Mouse (Mus musculus) heart, adult 2 months (tissue): ENCODE results near the gene Tdg. TPM values are rescaled to one million over a fixed set of nuclear protein-coding genes. Genes with fewer than 3 reads are reported as not detected.

ENCODE experiments used
- DNase-seq, 2 experiments: peaks; one replicate each; pipeline ENCODE4 v3.0.0; 2021
- H3K27ac ChIP-seq: fragments of 200-600 bp; 2 replicates; pipeline ENCODE4 v1.8.1; 2022
- H3K27me3 ChIP-seq: fragments of 200-500 bp; 2 replicates; pipeline ENCODE4 v1.6.1; 2012; ENCODE audit warnings: mild to moderate bottlenecking, low read length, inconsistent platforms, mixed read lengths; ENCODE audit not compliant: control insufficient read depth, insufficient read depth
- H3K36me3 ChIP-seq: fragments of 200-500 bp; 2 replicates; pipeline ENCODE4 v1.6.1; 2012; ENCODE audit warnings: low read length, inconsistent platforms; ENCODE audit not compliant: control insufficient read depth, insufficient read depth
- H3K4me1 ChIP-seq: fragments of 200-500 bp; 2 replicates; pipeline ENCODE4 v1.6.1; 2011; ENCODE audit warnings: low read length; ENCODE audit not compliant: control insufficient read depth, insufficient read depth
- H3K4me3 ChIP-seq: fragments of 200-600 bp; 2 replicates; pipeline ENCODE4 v1.8.1; 2022
- H3K79me2 ChIP-seq: fragments of 200-500 bp; replicated peaks from 2 replicates; pipeline ENCODE4 v1.6.1; 2012; ENCODE audit warnings: mild to moderate bottlenecking, inconsistent platforms, low read length, moderate library complexity, mixed read lengths; ENCODE audit not compliant: control insufficient read depth, insufficient read depth
- H3K9ac ChIP-seq: fragments of 200-500 bp; 2 replicates; pipeline ENCODE4 v1.6.1; 2012; ENCODE audit warnings: low read depth, mild to moderate bottlenecking, control low read depth, inconsistent platforms, low read length, mixed read lengths
- CTCF ChIP-seq: fragments of 200-600 bp; IDR thresholded peaks from 2 replicates; pipeline ENCODE4 v1.8.1; 2022; ENCODE audit warnings: antibody characterized with exemption, mild to moderate bottlenecking, moderate library complexity
- EP300 ChIP-seq: fragments of 200-500 bp; IDR thresholded peaks from 2 replicates; pipeline ENCODE4 v1.6.1; 2011; ENCODE audit warnings: low read depth, low read length, control low read depth; ENCODE audit not compliant: insufficient read depth
- POLR2A ChIP-seq: fragments of 200-500 bp; IDR thresholded peaks from 2 replicates; pipeline ENCODE4 v1.6.1; 2011; ENCODE audit warnings: mild to moderate bottlenecking, low read depth, low read length, control low read depth; ENCODE audit not compliant: insufficient read depth
- WGBS: fragments of 180-500 bp; shearing (Covaris S2); methylation state at CpG from one replicate; pipeline ENCODE4 v1.1.7; 2018; 5-methylcytosine and 5-hydroxymethylcytosine counted together
- intact Hi-C: fragments of 180-260 bp; cut with DNase I; formaldehyde crosslinking; loops from one replicate; pipeline ENCODE4 v1.15.1; 2025
- polyA plus RNA-seq: library from polyadenylated mRNA; depleted of rRNA; stranded (reverse); fragments of >200 nt; gene quantifications from 2 replicates; pipeline ENCODE4 v1.2.3, GENCODE M21; 2012
- total RNA-seq, 2 experiments: library from RNA; stranded (reverse); gene quantifications; 2 replicates each; pipeline ENCODE4 v1.2.3; 2021

The Tdg gene
- total and polyA plus RNA-seq, 3 experiments: 9.8 to 11.1 (median 10.5) TPM

GRCm38 (mm10) chr10:82654581-82654980 lies 25.0 kb downstream of the Tdg start:
- H3K36me3 ChIP-seq: peaks cover 2% of the 10 kb centered on the region; the same call in 1 of the 2 replicates
- TF ChIP-seq CTCF: no peak
- no peak for TF ChIP-seq POLR2A
- no peaks in the 10 kb centered on the region for H3K27me3 ChIP-seq
- H3K4me1 ChIP-seq: no peaks in the 10 kb centered on the region
- H3K79me2 ChIP-seq: no peaks in the 10 kb centered on the region
- H3K27ac ChIP-seq: no peak overlapping the region
- DNase-seq: no peak
- H3K4me3 ChIP-seq: no peak overlapping the region
- H3K9ac ChIP-seq: no peak overlapping the region
- intact Hi-C loops: no loop called here
- WGBS: 60% methylated on average over 3 of the region's 3 CpGs

DNA sequence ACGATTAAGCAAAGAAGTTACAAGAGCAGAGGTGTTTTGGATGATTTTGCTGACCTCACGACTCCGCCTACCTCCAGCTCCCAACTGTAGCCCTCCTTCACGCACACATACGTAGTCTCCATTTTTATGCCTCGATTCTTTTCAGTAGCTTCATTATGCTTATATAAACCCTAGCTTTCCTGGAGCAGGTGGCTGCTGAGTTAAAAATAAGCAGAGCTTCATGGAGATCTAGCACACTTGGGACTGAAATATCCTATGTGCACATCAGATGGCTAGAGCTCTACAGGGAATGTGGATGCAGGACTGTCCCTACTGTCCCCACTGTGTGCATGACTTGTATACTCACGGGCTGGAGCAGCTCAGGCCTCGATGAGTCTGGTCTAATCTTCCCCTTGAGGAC lies 32.2 kb downstream of the Tdg start:
- no peaks in the 10 kb centered on the region for H3K27me3 ChIP-seq
- DNase-seq: no peak
- H3K79me2 ChIP-seq: no peaks in the 10 kb centered on the region
- H3K4me1 ChIP-seq: peaks cover 1% of the 10 kb centered on the region
- no peak overlapping the region for H3K4me3 ChIP-seq
- intact Hi-C loops: no loop called here
- 81% methylated on average over 8 of the region's 8 CpGs for WGBS
- H3K36me3 ChIP-seq: no peaks in the 10 kb centered on the region
- no peak for TF ChIP-seq CTCF
- TF ChIP-seq POLR2A: no peak
- TF ChIP-seq EP300: no peak
- no peak overlapping the region for H3K27ac ChIP-seq
- no peak overlapping the region for H3K9ac ChIP-seq

DNA sequence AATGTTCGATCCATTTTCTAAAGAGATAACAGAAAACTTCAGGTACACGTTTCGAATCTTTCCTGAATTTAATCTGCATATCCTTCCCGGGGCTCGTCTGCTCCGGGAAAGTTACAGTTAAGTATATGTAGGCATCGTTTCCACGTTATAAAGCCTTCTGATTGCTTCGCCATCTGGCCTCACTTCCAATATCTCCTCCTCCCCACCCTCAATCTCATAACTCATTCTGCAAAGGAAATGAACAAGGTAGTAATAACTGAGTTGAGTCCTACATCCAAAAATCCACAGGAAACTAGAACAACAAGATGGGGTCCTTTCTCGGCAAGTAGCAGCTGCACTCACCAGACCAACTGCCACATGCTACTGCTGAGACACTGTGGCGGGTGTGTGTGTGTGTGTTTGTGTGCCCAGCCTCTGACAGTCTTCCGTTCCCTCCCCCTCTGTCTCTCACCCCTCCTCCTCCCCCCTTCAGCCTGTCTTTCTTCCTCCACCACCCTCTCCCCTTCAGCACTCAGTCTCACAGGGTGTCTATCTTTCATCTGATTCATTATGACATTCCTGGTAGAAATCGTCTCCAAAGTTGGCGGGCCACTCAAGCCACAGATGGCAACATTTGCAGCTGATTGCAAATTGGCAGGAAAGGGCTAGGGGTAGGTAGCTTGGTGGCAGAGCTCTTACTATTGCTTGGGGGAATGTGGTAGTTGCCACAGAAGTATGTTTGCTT lies 32.8 kb downstream of the Tdg start:
- TF ChIP-seq CTCF: no peak
- no peak for TF ChIP-seq EP300
- no peak for TF ChIP-seq POLR2A
- Histone ChIP-seq H3K4me3 (no peak overlapping the region), H3K9ac (no peak overlapping the region), H3K27ac (no peak overlapping the region), H3K4me1 (peaks cover 1% of the 10 kb centered on the region), H3K27me3 (no peaks in the 10 kb centered on the region), H3K36me3 (no peaks in the 10 kb centered on the region), H3K79me2 (no peaks in the 10 kb centered on the region)
- 58% methylated on average over 14 of the region's 14 CpGs for WGBS
- DNase-seq: no peak
- intact Hi-C loops: no loop called here

DNA sequence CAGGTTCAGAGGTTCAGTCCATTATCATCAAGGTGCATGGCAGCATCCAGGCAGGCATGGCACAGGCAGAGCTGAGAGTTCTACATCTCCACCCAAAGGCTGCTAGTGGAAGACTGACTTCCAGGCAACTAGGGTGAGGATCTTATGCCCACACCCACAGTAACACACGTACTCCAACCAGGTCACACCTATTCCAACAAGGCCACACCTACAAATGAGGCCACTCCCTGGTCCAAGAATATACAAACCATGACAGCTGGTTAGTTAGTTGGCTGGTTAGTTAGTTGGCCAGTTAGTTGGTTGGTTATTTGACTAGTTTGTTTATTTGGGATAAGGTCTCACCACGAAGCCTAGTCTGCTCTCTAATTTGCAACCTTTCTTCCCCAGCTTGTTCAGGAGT lies 33.7 kb downstream of the Tdg start:
- Histone ChIP-seq H3K27ac (no peak overlapping the region), H3K4me3 (no peak overlapping the region), H3K4me1 (peaks cover 1% of the 10 kb centered on the region), H3K27me3 (no peaks in the 10 kb centered on the region), H3K79me2 (no peaks in the 10 kb centered on the region), H3K9ac (no peak overlapping the region), H3K36me3 (no peaks in the 10 kb centered on the region)
- intact Hi-C loops: no loop called here
- DNase-seq: no peak
- TF ChIP-seq POLR2A (no peak), EP300 (no peak), CTCF (no peak)
- 95% methylated on average over 2 of the region's 2 CpGs for WGBS

DNA sequence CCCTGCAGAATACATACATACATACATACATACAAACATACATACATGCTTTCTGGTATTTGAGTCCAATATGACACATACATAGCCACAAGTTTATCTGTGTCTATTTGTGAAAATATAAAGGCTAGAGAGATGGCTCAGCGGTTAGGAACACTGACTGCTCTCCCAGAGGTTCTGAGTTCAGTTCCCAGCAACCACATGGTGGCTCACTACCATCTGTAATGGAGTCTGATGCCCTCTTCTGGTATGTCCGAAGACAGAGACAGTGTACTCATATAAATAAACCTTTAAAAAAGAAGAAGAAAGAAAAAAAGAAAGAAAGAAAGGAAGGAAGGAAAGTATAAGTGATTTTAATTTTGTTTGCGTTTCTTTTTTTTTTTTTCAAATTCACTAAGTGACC lies 36.3 kb downstream of the Tdg start:
- TF ChIP-seq EP300 (no peak), CTCF (no peak), POLR2A (no peak)
- H3K79me2 ChIP-seq: no peaks in the 10 kb centered on the region
- no peak overlapping the region for H3K4me3 ChIP-seq
- DNase-seq: no peak
- intact Hi-C loops: loop anchor here (1.0 to 5.0 kb wide), 4 partner anchors 31 to 235 kb away; partner anchors contain the start of gene Hcfc2
- H3K27me3 ChIP-seq: no peaks in the 10 kb centered on the region
- no peak overlapping the region for H3K27ac ChIP-seq
- peaks cover 1% of the 10 kb centered on the region for H3K4me1 ChIP-seq
- 59% methylated on average over 3 of the region's 3 CpGs for WGBS
- H3K36me3 ChIP-seq: no peaks in the 10 kb centered on the region
- no peak overlapping the region for H3K9ac ChIP-seq

DNA sequence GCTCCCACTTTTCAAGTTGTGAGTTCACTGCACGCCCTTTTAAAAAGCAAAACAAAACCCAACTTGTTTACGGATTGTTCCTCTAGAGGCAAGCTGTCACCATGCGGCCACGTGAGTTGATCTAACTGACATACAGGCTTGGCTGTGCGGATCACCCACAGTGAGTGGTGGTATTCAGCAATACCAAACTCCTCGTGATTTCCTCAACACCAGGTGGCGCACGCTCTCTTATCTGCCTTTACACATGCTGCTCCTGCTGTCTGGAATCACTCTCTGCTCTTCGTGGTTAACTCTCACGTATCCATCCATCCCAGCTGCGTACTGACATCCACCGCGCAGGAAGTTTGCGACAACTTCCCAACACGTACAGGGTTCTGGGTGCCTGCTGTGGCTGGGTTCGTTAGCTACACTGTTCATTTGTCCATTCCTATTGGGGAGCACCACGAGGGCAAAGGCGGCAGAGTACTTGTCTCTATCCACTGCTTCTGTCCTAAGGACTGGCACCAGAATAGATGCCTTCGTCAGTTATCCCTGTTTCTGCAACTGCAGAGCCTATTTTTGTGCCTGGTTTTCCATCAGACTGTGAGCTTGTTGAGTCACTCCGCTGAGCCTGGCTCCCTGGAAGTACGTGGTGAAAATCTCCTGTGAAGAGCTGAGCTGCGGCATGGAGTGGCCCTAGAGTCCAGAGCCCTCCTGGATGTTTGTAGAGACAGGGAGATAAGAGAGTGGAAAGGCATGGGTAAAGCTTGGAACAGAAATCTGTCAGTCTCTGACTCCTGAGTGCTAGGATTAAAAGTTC lies 37.0 kb downstream of the Tdg start:
- TF ChIP-seq EP300: no peak
- TF ChIP-seq CTCF: peak; percentile 83
- TF ChIP-seq POLR2A: no peak
- WGBS: 10% methylated on average over 22 of the region's 22 CpGs
- DNase-seq: peak; percentile 83 to 86
- intact Hi-C loops: loop anchor here (1.0 to 5.0 kb wide), 4 partner anchors 30 to 234 kb away; partner anchors contain the start of gene Hcfc2
- H3K9ac ChIP-seq: no peak overlapping the region
- H3K79me2 ChIP-seq: no peaks in the 10 kb centered on the region
- no peaks in the 10 kb centered on the region for H3K36me3 ChIP-seq
- peaks cover 1% of the 10 kb centered on the region for H3K4me1 ChIP-seq
- peak overlapping the region; percentile 33; the same call in 1 of the 2 replicates for H3K4me3 ChIP-seq
- H3K27ac ChIP-seq: no peak overlapping the region
- H3K27me3 ChIP-seq: no peaks in the 10 kb centered on the region
